Mouse (Mus musculus): ENCODE results near the gene Fam198a.
A peak's percentile ranks its signal among the peaks of the same experiment; 100 is the strongest.

Gene Fam198a

GRCm38 (mm10) chr9:121926634-121927405 is 24.0 kb upstream of the Fam198a start:
- no peak for DNase-seq (ENCODE audit: low spot score)

- DNase-seq (ENCODE audit: low spot score): no peak
Measured at GRCm38 (mm10) chr9:121927721-121928120, 23.1 kb upstream of the Fam198a start.

DNA sequence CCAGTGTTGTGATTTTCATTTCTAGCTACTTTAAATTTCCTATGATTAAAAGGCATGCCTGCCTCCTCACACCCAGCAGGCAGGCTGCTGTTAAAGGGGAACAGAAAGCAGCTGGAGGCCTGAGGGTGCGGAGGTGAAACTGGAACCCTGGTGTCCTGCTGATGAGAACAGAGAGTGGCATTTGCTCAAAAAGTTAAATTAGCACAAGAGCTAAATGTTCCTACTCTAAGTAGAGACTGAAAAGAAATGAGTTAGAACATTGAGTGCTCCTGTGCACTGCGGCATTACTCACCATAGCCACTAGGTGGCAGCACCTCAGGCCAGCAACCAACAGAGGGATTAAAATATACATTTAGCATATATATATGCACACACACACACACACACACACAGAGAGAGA is 22.3 kb upstream of the Fam198a start:
- DNase-seq (ENCODE audit: low spot score): peak; percentile 47

GRCm38 (mm10) chr9:121934856-121935255 is 15.9 kb upstream of the Fam198a start:
- DNase-seq (ENCODE audit: low spot score): no peak

- no peak for DNase-seq (ENCODE audit: low spot score)
Measured at GRCm38 (mm10) chr9:121936952-121937351, 13.8 kb upstream of the Fam198a start.

DNA sequence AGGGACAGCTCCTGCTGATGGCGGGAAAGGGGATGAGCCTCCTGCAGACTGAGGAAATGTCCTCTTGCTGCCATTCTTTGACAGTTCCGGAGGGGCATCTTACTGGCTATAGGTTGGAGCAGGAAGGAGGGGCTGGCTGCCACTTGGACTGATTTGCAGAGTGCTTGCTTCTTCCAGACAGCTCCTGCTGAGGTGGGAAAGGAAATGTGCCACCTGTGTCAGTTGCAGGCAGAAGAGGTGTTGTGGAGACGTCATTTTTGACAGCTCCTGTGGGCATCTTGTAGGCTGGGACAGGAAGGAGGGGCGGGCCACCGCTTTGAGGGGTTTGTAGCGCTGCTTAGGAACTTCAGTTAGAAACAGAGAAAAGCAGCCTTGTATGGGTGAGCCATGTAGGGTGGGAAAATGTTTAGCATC is 13.3 kb upstream of the Fam198a start:
- DNase-seq (ENCODE audit: low spot score): no peak

DNA sequence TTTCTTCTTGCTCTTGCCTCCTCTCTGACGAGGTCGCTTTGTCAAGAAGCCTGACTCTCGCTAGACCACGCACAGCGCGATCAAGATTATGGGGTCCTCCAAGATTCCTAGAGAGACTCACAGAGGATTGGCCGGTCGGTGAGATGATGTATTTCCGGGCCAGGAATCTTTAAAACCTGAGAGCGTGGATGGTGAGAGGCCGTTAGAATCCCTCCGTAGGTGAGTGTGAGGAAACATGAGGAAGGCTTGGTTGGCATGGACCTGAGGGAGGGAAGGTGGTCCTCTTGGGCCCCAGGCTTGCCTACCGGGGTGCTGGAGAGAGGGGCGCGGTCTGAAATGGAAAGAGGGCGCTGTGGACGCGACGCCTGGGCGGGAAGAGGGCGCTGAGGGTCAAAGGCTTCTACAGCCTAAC is 12.8 kb upstream of the Fam198a start:
- no peak for DNase-seq (ENCODE audit: low spot score)

- no peak for DNase-seq (ENCODE audit: low spot score)
Measured at GRCm38 (mm10) chr9:121943005-121943404, 7.8 kb upstream of the Fam198a start.

GRCm38 (mm10) chr9:121943628-121944027 is 7.2 kb upstream of the Fam198a start:
- DNase-seq (ENCODE audit: low spot score): no peak

DNA sequence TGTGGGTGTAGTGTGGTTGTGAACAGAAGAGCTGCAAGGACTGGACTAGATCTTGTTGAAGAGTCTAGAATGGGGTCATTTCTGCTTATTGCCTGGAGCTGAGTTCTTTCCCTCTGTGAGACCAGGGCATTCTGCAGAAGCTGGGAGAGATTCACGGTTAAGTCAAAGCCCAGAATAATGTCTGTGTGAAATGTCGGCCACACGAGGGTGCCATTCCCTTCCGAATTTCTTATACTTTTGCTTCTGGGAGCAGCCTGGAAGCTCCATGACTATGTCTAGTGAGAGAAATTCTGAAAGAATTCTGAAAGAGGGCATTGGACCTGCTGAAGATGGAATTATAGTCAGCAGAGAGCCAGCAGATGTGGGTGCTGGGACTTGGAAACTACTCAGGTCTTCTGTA is 3.0 kb upstream of the Fam198a start:
- DNase-seq (ENCODE audit: low spot score): peak; percentile 53

DNA sequence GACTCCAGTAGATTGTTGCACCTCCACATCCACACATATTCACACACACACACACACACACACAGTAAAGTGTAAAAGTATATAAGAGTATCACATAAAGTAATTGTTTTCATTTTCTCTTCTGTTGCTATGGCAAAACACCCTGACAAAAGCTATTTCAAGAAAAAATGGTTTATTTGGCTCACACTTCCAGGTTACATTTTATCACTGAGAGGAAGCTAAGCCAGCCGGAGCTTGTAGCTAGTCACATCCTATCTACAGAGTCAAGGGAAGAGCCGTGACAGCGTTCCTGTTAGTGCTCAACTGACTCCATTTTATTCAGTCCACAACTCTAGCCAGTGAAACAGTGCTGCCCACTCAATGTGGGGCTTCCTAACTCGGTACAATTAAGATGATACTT is 2.4 kb upstream of the Fam198a start:
- DNase-seq (ENCODE audit: low spot score): no peak

GRCm38 (mm10) chr9:121951114-121951423 is 281 bp downstream of the Fam198a start:
- DNase-seq (ENCODE audit: low spot score): no peak

GRCm38 (mm10) chr9:121952596-121952995 is 1.8 kb downstream of the Fam198a start:
- DNase-seq (ENCODE audit: low spot score): no peak

- no peak for DNase-seq (ENCODE audit: low spot score)
Measured at GRCm38 (mm10) chr9:121959966-121960635, 9.3 kb downstream of the Fam198a start.

DNA sequence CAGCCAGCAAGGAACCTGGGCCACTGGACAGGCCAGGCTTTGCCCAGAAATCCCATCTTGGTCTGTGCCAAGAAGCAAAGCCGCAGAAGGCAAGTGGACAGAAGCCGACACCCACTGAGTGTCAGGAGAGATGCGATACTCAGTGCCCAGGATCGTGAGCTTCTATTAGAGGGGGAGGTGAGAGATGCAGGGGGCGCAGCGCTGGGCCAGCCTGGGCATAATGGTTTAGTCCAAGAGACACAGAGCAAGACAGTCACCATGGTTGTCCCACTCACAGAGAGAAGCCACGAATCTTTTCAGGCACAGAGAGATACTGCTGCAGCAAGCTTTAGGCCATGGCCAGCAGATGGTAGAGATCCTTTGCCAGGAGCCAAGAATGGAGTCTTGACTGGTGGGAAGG is 14.2 kb downstream of the Fam198a start:
- no peak for DNase-seq (ENCODE audit: low spot score)

GRCm38 (mm10) chr9:121968258-121968657 is 17.5 kb downstream of the Fam198a start:
- no peak for DNase-seq (ENCODE audit: low spot score)

DNA sequence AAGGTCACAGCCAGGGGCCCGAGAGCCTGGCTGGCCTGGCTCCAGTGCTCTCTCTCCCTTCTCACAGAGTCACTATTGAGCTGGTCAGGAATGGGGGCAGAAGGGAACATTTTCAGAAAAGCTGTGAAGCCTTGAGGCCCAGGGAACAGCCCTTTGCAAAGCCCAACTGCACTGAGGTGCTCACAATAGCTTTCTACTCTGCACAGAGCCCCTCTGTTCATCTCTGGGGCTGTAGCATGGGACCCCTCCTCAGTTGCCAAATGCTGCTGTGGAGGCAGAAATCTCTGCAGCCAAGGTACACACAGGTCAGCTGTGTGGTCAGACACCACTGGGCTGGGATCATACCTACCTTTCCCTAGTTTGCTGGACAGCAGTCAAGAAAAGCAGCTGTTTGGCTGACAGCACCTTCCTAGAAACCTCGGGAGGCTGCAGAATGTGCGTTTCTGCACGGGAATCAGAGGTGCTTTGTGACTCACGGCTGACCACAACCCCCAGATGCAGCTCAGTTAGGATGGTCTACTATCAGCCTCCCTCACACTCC is 19.1 kb downstream of the Fam198a start:
- no peak for DNase-seq (ENCODE audit: low spot score)

- DNase-seq (ENCODE audit: low spot score): no peak
Measured at GRCm38 (mm10) chr9:121973207-121973606, 22.4 kb downstream of the Fam198a start.

DNA sequence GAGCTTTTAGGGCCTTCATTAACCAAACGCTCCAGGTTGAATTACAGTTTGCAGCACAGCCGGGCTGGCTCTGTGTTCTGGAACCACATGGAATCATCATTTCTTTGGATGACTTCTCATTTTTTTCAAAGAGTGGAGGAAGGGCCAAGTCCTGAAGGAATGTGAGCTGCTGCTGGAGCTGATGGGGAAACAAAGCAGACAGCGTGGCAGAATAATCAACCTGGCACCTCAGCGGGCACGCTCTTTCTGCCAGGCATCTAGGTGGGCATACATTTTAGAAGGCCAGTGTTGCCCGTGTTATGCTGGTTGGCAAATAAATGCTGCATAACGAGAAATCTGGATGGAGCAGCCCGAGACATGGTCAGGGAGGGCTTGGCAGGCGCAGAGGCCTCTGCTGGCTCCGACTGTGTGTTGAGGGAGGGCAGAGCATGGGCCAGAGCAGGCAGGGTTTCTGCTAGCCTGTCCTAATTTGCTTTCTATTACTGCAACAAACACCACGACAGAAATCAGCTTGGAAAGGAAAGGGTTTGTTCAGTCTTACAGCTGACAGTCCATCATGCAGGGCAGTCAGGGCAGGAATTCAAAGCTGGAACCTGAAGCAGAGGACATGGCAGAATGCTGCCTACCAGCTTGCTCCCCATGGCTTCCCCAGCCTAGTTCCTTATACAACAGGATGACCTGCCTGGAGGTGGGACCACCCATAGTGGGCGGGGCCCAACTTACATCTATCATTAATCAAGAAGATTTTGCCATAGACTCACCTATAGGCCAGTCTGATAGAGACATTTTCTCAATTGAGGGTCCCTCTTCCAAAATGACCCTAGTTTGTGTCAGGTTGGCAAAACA is 23.6 kb downstream of the Fam198a start:
- no peak for DNase-seq (ENCODE audit: low spot score)

DNA sequence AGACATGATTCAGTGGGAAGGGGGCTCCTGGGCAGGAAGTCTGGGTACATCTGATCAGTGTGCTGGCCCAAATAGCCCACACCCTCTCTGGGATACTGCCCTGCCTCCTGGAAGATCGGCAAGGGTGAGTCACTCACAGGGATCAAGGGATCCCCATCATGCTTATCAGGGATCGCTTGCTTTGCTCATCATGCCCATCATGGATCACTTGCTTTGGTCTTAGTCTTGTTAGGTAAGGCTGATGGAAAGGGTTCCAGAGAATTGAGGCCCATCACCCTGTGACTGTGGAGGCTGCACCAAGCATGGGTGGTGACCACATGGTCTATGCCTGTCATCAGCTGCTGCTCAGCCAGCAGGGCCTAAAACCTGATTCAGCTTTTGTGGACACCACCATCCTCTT is 24.5 kb downstream of the Fam198a start:
- no peak for DNase-seq (ENCODE audit: low spot score)

- no peak for DNase-seq (ENCODE audit: low spot score)
Measured at GRCm38 (mm10) chr9:121981046-121981445, 30.3 kb downstream of the Fam198a start.

GRCm38 (mm10) chr9:121981466-121982105 is 30.8 kb downstream of the Fam198a start:
- no peak for DNase-seq (ENCODE audit: low spot score)

Data from urinary bladder, postnatal 25 days (tissue).